Mouse (Mus musculus) lung, adult 2 months (tissue): ENCODE results near the gene Nrg4. TPM values are rescaled to one million over a fixed set of nuclear protein-coding genes. Genes with fewer than 3 reads are reported as not detected.

ENCODE experiments used
- DNase-seq: peaks from one replicate; pipeline ENCODE4 v3.0.0; 2022
- H3K4me1 ChIP-seq: fragments of 200-500 bp; 2 replicates; pipeline ENCODE4 v1.6.1; 2011; ENCODE audit warnings: low read length; ENCODE audit not compliant: control insufficient read depth, insufficient read depth
- H3K4me3 ChIP-seq: fragments of 200-500 bp; replicated peaks from 2 replicates; pipeline ENCODE3; 2011; ENCODE audit warnings: low read depth, mild to moderate bottlenecking, control low read depth, low read length; ENCODE audit errors: extremely low read depth
- CTCF ChIP-seq: fragments of 200-500 bp; IDR thresholded peaks from 2 replicates; pipeline ENCODE4 v1.5.1; 2011; ENCODE audit warnings: mild to moderate bottlenecking, low read length, control low read depth; ENCODE audit not compliant: insufficient read depth
- POLR2A ChIP-seq: fragments of 200-500 bp; IDR thresholded peaks from 2 replicates; pipeline ENCODE4 v1.6.1; 2011; ENCODE audit warnings: low read depth, mild to moderate bottlenecking, control low read depth, low read length, borderline replicate concordance; ENCODE audit errors: extremely low read depth
- WGBS: fragments of 180-500 bp; shearing (Covaris S2); methylation state at CpG from one replicate; pipeline ENCODE4 v1.1.7; 2018; 5-methylcytosine and 5-hydroxymethylcytosine counted together
- polyA plus RNA-seq: library from polyadenylated mRNA; depleted of rRNA; stranded (reverse); fragments of >200 nt; gene quantifications from 2 replicates; pipeline ENCODE4 v1.2.3, GENCODE M21; 2012

Nrg4 gene
- polyA plus RNA-seq, 1 experiment, result 3.7 TPM

- 57% methylated on average over 3 of the region's 3 CpGs for WGBS
- no peaks in the 10 kb centered on the region for H3K4me1 ChIP-seq
- no peak for DNase-seq
- no peak for TF ChIP-seq CTCF
- no peak for TF ChIP-seq POLR2A
- H3K4me3 ChIP-seq, result no peak overlapping the region
Measured at GRCm38 (mm10) chr9:55285197-55285596, 41.4 kb downstream of the Nrg4 start.

GRCm38 (mm10) chr9:55283516-55283915 lies 43.1 kb downstream of the Nrg4 start:
- no peak overlapping the region for H3K4me3 ChIP-seq

GRCm38 (mm10) chr9:55279114-55279825 lies 47.4 kb downstream of the Nrg4 start:
- TF ChIP-seq CTCF (no peak), POLR2A (no peak)

More at GRCm38 (mm10) chr9:55283516-55283915, 43.1 kb downstream of the Nrg4 start:
- TF ChIP-seq POLR2A (no peak), CTCF (no peak)
- DNase-seq, result peak; percentile 48
- WGBS, result 3% methylated on average over 14 of the region's 14 CpGs
- no peaks in the 10 kb centered on the region for H3K4me1 ChIP-seq

DNA sequence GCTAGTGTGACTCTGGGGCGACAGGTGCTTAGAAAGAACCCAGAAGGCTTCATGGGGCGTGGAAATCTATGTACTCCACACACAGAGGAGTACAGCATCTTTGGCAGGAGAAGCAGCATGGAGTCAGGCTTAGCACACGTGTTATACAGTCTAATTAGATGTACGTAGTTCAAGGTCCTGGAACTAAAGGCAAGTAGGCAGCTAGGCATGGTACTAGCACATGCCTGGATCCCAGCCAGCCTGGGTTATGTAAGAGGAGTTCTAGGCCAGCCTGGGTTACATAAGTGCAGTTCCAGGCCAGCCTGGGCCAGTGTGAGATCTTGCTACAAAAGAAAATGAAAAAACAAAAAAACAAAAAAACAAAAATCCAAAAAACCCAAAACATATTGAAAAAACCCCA lies 49.1 kb downstream of the Nrg4 start:
- WGBS, result 63% methylated on average over 4 of the region's 4 CpGs
- no peak overlapping the region for H3K4me3 ChIP-seq
- peak; percentile 34 for DNase-seq
- TF ChIP-seq CTCF (no peak), POLR2A (no peak)
- no peaks in the 10 kb centered on the region for H3K4me1 ChIP-seq

More at GRCm38 (mm10) chr9:55279114-55279825, 47.4 kb downstream of the Nrg4 start:
- Histone ChIP-seq H3K4me3 (no peak overlapping the region), H3K4me1 (no peaks in the 10 kb centered on the region)
- DNase-seq, result no peak
- WGBS, result 77% methylated on average over 8 of the region's 8 CpGs

GRCm38 (mm10) chr9:55273906-55274305 lies 52.7 kb downstream of the Nrg4 start:
- no peak for TF ChIP-seq CTCF
- TF ChIP-seq POLR2A, result no peak
- Histone ChIP-seq H3K4me3 (no peak overlapping the region), H3K4me1 (no peaks in the 10 kb centered on the region)
- no peak for DNase-seq
- WGBS, result 66% methylated on average over 4 of the region's 4 CpGs

DNA sequence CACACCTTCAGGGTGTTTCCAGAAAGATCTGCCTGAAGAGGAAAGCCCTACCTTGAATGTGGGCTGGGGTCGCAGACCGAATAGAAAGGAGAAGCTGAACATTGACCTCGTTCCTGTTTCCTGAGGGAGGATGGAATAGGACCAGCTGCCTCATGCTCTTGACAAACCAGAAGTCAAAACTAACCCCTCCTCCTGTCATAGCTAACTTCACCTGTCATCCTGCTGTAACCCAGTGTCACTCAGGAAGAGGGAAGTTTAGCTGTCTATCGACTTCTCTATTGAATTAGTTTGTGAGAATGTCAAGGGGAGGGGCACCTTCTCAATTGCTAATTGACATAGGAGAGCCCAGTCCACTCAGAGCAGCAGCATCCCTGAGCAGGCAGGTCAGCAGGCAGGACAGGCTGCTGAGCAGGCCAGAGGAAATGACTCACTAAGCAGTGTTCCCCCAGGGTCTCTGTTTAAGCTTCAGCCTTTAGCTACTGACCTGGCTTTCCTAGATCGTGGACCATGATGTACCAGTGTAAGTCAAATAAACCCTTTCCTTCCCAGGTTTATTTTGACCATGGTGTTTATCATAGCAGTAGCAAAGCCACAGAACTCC lies 54.6 kb downstream of the Nrg4 start:
- DNase-seq, result no peak
- H3K4me1 ChIP-seq, result no peaks in the 10 kb centered on the region
- TF ChIP-seq CTCF (no peak), POLR2A (no peak)
- WGBS, result 40% methylated on average over 5 of the region's 5 CpGs
- no peak overlapping the region for H3K4me3 ChIP-seq

DNA sequence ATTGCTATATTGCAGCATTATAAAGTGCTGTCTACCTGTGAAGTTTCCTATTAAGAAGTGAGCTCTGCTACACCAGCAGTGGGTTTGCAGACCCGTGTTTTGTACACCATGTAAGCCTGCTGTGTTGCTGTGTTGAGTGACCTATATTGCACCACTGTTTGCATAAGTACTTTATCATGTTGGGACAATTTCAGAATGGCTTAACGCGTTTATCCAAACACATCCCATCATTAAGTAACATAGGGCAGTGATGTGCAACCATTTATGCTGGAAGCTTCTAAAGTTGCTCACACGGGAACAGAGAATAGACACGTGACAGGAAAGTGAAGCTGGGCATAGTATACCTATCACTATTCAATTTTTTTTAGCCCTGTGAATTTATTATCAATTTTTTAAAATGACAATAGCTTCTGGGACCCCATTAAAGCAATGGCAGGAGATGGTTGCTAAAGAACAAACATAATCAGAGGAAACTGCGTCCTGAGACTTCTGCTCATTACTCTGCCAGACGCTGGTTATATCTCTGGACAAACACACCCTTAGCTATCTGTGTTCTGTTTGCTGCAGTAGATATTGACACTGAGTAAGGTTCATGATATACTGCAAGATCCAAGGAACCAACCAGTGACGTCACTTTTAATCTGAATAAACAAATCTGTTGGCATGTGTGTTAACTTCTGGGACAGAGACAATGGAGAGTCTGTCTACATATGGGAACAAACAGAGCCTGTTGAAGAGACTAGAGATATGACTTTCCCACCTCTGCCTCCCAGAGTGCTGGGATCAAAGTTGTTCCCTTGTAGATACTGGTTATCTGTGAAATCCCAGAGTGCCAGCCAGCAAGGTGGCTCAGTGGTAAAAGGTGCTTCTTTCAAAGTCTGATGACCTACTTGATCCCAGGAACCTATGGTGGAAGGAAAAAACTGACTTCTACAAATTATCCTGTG lies 62.0 kb downstream of the Nrg4 start:
- H3K4me3 ChIP-seq, result no peak overlapping the region
- TF ChIP-seq CTCF, result no peak
- no peak for DNase-seq
- no peaks in the 10 kb centered on the region for H3K4me1 ChIP-seq
- 62% methylated on average over 8 of the region's 8 CpGs for WGBS

- 68% methylated on average over 6 of the region's 6 CpGs for WGBS
- DNase-seq, result no peak
- TF ChIP-seq POLR2A, result no peak
- no peak for TF ChIP-seq CTCF
Measured at GRCm38 (mm10) chr9:55259741-55260140, 66.9 kb downstream of the Nrg4 start.

DNA sequence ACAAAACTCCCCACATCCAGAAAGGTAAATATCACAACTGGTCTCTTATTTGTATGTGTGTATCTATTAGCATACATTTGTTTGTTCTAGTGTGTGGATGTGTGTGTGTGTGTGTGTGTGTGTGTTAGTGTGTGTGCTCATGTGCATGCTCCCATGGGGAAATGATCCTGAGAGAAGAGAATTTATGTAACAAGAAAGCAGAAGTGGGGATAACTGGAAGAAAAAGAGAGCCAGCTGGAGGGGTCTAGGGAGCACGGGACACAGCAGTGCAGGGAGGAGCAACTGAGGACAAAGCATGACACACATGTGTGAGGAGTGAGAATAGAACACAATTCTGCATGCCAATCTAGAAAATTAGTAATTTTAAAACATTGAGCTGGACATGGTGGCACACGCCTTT lies 69.5 kb downstream of the Nrg4 start:
- Histone ChIP-seq H3K4me3 (no peak overlapping the region), H3K4me1 (no peaks in the 10 kb centered on the region)
- WGBS, result 82% methylated on average over 2 of the region's 2 CpGs
- DNase-seq, result no peak
- TF ChIP-seq POLR2A (no peak), CTCF (no peak)

More at GRCm38 (mm10) chr9:55259741-55260140, 66.9 kb downstream of the Nrg4 start:
- H3K4me3 ChIP-seq, result no peak overlapping the region
- no peaks in the 10 kb centered on the region for H3K4me1 ChIP-seq
